Mouse (Mus musculus) CD4-positive, CD25-positive, alpha-beta regulatory T cell, adult 2 months (primary cell): ENCODE data around the gene Sh3d19.
"Not testable (repeated sequence)": the region's sequence is repeated elsewhere in the genome, so short reads cannot be mapped to it uniquely, and the experiment has no call there.

Experiments used
- DNase-seq: peaks from one replicate; pipeline ENCODE4 v3.0.0-alpha.2; 2012; ENCODE audit warnings: low read depth, low spot score

Gene Sh3d19

DNA sequence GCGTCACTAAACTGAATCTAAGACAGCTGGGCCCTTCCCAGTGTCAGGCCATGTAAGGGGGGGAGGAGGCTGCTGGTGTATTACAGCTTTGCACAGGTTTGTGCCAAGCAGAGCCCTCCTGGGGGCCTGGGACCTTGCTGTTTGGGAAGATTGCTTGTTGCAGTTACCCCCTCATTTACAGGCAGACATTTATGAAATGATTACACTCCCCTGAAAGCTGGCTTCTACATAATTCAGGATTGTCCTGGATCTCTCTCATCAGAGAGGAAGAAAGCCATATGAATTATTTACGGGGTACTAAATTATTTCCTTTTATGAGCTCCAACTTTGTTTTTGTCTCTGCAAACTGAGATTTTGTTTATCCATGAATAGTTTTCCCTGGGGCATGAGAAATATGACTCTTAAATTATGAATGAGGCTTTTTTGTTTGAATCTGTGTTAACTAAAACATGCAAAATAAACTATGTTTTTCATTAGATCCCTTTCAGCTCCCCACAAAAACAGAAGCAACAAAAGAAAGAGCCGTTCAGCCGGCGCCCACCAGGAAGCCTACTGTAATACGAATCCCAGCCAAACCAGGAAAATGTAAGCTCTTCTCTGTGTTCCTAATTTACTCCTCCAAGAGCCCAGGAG, 122.4 kb downstream of the Sh3d19 start:
- no peak for DNase-seq

GRCm38 (mm10) chr3:86093907-86094306, 123.0 kb downstream of the Sh3d19 start:
- no peak for DNase-seq

GRCm38 (mm10) chr3:86101956-86102355, 131.0 kb downstream of the Sh3d19 start:
- DNase-seq: no peak

GRCm38 (mm10) chr3:86103449-86104291, 132.8 kb downstream of the Sh3d19 start:
- peak; percentile 51 for DNase-seq

GRCm38 (mm10) chr3:86104433-86104832, 133.5 kb downstream of the Sh3d19 start:
- not testable (repeated sequence) for DNase-seq

DNA sequence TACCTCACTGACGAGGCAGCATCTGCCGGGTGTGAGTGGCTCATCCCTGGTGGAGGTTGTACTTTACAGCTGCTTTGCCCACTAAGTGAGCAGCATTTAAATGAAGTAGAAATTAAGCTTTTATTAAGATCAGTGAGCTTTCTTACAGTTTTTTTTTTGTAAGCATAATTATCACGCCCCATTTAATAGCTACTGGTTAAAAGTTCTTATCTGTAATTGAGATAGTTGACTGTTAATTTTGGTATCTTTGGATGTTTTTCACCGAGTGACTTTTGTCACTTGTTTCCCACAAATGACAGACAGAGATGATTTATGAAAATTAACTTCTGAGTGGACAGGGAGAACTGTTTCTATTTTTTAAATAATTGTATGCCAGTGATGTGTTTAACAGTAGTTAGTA, 134.0 kb downstream of the Sh3d19 start:
- DNase-seq: no peak

DNA sequence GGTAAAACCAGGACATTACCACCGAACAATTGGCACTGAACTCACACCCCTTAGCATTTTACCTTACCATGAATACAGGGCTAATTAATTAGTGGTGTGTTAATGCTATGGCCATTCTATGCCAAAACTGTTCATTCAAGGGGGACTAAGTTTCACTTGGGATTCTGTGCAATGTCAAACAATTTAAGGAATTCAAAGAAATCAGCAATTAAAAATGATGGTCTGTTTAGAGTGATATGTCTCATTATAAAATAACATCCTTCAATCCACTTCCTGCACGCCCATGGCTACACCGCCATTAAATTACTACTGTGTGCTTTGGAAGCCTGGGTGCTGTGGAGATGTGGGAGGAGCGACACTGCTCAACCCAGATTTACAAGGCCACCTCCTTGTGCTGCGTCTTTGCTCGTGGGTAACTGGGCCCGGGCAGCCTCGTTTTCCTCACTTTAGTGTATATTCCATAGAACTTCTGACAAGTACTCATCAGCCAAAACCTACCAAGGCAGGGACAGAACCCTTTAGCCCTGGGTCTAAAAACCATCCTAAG, 135.2 kb downstream of the Sh3d19 start:
- no peak for DNase-seq

DNA sequence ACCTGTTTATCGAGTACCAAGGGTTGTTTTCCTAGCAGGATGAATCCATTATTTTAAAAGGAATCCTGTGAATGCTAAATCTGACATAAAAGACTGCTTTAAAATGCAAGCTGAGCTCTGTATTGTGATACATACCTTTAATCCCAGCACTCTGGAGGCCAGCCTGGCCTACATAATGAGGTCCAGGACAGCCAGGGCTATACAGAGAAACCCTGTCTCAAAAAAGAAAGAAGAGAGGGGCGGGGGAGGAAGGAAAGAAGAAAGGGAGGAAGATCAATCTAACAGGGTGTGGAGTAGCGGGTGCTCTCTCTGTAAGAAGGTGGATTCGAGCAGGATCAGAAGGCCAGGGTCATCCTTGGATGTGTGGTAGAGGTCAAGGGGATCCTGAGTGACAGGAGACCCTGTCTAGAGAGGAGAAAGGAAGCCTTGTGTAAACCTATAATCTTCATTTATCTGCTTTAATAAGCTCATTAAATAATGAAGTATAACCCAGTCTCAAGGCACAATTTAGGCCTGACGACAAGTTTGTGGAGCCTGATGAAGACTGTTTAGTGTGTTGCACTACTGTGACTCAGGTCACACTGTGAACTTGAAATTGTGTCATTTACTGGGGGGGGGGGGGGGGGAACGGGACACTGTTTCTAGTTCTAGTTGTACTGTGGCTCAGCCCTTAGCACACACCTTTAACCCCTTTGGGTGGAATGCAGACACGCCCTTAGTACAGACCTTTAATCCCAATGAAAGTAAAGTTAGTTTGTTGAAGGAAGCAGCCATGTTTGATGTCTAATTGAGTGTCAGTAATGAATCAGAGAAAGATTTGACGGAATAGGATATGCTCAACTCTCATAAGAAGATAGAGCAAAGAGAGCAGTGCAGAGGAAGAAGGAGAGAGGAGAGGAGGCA, 137.0 kb downstream of the Sh3d19 start:
- DNase-seq: no peak

DNA sequence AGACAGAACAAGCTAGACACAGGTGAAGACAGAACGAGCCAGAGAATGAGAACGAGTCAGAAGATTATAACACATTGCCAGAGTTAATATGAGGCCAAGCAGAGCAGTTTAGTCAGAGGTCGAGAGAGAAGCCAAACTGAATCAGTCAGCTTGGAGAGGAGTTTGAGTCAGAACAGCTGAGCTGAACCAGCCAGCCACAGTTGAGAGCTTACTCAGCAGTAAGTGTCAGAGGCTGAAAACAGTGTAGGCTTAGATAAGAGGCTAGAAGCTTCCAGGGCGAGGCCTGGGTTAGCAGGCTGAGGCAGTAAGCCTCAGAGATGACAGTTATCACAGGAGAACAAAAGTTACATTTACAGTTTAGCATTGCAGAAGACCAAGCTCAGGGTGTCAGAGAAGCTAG, 137.7 kb downstream of the Sh3d19 start:
- DNase-seq: no peak

DNA sequence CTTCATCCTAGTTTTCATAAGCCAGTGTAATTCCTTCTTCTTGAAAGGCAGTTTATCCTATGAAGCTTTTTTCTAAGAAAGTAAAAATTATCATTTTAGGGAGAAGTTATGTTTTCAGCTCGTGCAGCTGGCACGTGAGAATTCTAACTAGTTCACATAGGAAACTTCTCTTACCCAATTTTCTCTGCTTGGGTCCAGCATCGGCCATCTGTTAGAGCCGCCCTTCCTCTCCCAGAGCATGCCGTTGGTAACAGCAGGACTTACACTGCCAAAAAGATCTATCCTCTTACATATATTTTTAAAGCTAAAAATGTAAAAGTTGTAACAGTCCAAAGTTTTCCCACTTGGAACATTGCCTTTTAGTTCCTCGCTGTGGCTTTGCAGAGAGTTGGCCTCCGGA, 138.2 kb downstream of the Sh3d19 start:
- no peak for DNase-seq

DNA sequence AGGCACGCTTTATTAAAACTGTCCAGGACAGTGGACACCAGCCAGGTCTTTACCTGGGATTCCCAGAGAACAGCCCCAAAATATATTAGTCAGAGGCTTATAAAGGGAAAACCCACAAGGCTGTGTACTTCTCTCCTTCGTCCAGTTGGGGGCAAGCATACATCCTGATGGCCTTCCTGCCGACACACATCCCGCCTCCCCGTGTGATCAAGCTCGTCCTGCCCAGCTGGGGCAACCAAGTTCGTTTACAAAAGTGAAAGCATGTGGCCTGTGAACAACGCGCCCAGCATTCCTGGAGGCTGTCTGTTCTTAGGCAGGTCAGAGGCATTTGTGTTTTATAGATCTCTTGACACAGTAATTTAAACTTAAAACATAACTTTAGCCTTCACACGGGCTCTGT, 139.2 kb downstream of the Sh3d19 start:
- DNase-seq: peak; percentile 66

DNA sequence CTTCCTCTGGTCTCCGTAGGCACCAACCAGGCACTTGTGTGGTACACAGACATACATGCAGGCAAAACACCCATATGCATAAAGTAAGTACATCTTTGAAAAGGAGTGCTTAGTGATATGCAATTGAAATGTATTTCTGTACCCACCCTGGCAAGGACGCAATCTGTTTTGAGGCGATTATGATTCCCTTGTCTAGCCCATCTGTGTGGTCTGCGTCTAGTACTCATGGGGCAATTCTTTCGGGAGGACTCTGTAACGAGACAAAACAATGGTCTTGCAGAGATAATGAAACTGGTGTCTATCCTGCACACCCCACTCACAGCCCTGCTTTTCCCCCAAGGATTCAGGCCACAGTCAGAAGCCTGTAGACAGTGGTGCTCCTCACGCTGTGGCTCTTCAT, 141.9 kb downstream of the Sh3d19 start:
- DNase-seq: no peak

DNA sequence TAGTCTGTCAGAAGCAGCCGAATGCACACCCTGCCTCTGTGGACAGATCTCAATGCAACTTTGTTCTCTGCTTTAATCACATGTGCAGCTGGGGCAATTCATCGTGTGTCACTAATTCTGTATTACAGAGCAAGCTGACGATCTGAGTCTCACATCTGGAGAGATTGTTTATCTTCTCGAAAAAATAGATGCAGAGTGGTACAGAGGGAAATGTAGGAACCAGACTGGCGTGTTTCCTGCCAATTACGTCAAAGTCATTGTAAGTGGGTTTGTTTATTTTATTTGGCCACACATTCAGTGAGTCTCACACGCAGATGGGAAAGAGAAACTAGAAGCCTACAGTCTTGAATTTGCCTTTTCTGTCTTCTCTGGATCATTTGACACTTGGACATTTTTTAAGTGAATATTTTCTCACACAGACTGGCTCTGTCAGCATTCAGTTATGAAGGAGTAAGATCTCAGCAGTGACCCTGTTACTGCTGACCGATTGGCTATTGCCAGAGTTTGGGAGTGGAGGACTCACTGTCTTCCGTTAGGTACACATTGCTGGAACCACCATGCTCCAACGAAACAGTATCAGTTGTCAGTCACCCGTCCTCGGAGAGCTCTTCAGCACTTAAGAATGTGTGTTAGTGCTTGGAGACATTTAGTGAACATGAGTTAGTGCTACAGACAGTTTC, 143.9 kb downstream of the Sh3d19 start:
- no peak for DNase-seq

- no peak for DNase-seq
Measured at GRCm38 (mm10) chr3:86116951-86117350, 146.0 kb downstream of the Sh3d19 start.

GRCm38 (mm10) chr3:86119237-86119932, 148.5 kb downstream of the Sh3d19 start:
- no peak for DNase-seq

DNA sequence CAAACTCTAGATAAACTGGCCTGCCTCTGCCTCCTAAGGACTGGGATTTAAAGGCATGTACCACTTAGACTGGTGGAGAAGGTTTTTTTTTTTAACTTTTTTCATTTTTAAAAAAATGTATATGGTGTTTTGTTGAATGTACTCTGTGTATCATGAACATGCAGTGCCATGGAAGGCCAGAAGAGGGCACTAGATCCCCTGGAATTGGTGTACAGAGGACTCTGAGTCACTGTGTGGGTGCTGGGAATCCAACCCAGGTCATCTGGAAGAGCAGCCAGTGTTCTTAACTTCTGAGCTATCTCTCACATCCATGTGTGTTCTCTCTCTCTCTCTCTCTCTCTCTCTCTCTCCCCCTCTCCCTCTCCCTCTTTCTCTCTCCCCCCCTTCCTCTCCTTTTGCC, 151.2 kb downstream of the Sh3d19 start:
- DNase-seq: peak; percentile 15

DNA sequence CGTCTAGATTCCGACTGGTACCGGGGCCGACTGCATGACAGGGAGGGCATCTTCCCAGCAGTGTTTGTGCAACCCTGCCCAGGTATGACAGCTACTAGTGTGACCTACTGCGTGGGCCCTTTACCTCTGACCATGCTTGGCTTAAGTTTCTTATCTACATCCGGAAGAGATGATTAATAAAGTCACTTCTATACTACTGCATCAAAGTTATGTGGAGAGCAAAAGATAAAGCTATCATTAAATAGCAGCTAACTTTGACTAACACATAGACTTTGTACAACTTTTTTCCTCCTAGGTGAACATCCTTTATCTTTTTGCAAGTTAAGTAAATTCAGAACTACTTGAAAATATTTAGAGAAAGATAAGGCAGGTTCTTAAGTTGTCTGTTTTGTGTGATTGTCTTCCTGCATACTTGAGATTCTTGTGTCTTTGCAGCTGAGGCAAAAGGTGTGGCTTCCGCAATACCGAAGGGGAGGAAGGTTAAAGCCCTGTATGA, 152.4 kb downstream of the Sh3d19 start:
- DNase-seq: no peak

GRCm38 (mm10) chr3:86129757-86130156, 158.8 kb downstream of the Sh3d19 start:
- DNase-seq: peak; percentile 73

DNA sequence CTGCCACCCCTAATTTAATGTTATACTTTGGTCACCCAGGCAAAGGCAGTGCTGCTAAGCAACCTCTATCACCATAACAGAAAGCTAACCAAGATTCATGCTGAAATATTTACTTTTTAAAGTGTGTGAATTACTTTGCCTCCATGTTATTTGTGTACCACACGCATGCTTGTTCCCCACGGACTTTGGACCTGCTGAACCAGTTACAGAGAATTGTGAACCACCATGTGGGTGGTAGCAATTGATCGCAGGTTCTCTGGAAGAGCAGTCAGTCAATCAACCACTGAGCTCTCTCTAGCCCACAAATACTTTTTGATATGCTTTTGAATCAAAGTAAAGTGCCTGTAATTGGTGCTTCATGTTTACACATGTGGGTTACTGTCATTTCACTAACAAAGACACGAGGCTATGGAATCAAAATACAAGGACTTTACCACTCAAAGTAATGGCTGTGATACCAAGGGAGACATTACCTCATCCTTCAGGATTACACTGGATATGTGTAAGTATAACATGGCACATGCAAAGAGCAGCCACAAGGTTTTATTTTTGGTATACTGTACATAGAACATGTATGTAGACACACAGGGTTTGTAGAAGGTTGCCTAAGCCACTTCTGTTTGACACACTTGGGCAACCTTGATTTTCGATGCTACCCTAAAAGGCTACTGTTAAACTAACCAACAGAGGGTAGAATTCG, 164.2 kb downstream of the Sh3d19 start:
- no peak for DNase-seq
